Mouse (Mus musculus) testis, adult 2 months (tissue): Measurements from ENCODE around the gene Sept12. TPM values are rescaled to one million over a fixed set of nuclear protein-coding genes. Genes with fewer than 3 reads are reported as not detected.

Experiments used
- H3K27ac ChIP-seq: fragments of 200-500 bp; 2 replicates; pipeline ENCODE4 v1.5.1; 2012; ENCODE audit warnings: low read depth, low read length; ENCODE audit not compliant: control insufficient read depth, insufficient read depth
- H3K27me3 ChIP-seq: fragments of 200-500 bp; 2 replicates; pipeline ENCODE4 v1.6.1; 2012; ENCODE audit warnings: mild to moderate bottlenecking, low read length, moderate library complexity; ENCODE audit not compliant: control insufficient read depth, insufficient read depth
- H3K36me3 ChIP-seq: fragments of 200-500 bp; 2 replicates; pipeline ENCODE4 v1.6.1; 2012; ENCODE audit warnings: mild to moderate bottlenecking, low read length; ENCODE audit not compliant: control insufficient read depth, insufficient read depth
- H3K4me1 ChIP-seq: fragments of 200-500 bp; 2 replicates; pipeline ENCODE4 v1.6.1; 2012; ENCODE audit warnings: low read length; ENCODE audit not compliant: control insufficient read depth, insufficient read depth
- H3K4me3 ChIP-seq: fragments of 200-500 bp; 2 replicates; pipeline ENCODE4 v1.5.1; 2012; ENCODE audit warnings: low read depth, mild to moderate bottlenecking, low read length, moderate library complexity, mixed read lengths; ENCODE audit not compliant: control insufficient read depth
- CTCF ChIP-seq: fragments of 200-500 bp; IDR thresholded peaks from 2 replicates; pipeline ENCODE4 v1.5.1; 2012; ENCODE audit warnings: low read depth, mild to moderate bottlenecking, inconsistent platforms, low read length, moderate library complexity; ENCODE audit not compliant: control insufficient read depth, insufficient read depth, insufficient replicate concordance
- POLR2A ChIP-seq: fragments of 200-500 bp; IDR thresholded peaks from 2 replicates; pipeline ENCODE4 v1.6.1; 2012; ENCODE audit warnings: low read depth, mild to moderate bottlenecking, inconsistent platforms, low read length, moderate library complexity; ENCODE audit not compliant: control insufficient read depth
- polyA plus RNA-seq: library from polyadenylated mRNA; depleted of rRNA; stranded (reverse); fragments of >200 nt; gene quantifications from 2 replicates; pipeline ENCODE4 v1.2.3, GENCODE M21; 2012; rRNA removed

Sept12 gene
- polyA plus RNA-seq, result 558 and 561 TPM in 2 replicates

- peak within 1 kb of the TSS; percentile 90 for H3K27ac ChIP-seq
- no peak for TF ChIP-seq CTCF
- TF ChIP-seq POLR2A, result peak; percentile 79; the same call in 1 of the 2 replicates
These were observed at the start of gene Sept12 for GRCm38 (mm10) chr16:4997553-4997952. Sept12 (minus strand) TSS chr16:4997852.

GRCm38 (mm10) chr16:5045322-5045721, 47.7 kb upstream of the Sept12 start:
- no peaks in the 10 kb centered on the region for H3K27me3 ChIP-seq
- H3K36me3 ChIP-seq, result peaks cover 3% of the 10 kb centered on the region; the same call in 1 of the 2 replicates
- TF ChIP-seq POLR2A, result no peak
- TF ChIP-seq CTCF, result no peak
- no peak overlapping the region for H3K4me3 ChIP-seq
- peaks cover 2% of the 10 kb centered on the region; the same call in 1 of the 2 replicates for H3K4me1 ChIP-seq
- H3K27ac ChIP-seq, result no peak overlapping the region

More at GRCm38 (mm10) chr16:4997553-4997952, at the start of gene Sept12:
- H3K27me3 ChIP-seq, result no peaks in the 10 kb centered on the region
- peaks cover 8% of the 10 kb centered on the region for H3K4me1 ChIP-seq
- peak within 1 kb of the TSS; percentile 86 for H3K4me3 ChIP-seq
- peaks cover 1% of the 10 kb centered on the region for H3K36me3 ChIP-seq

- H3K4me3 ChIP-seq, result no peak overlapping the region
- no peaks in the 10 kb centered on the region for H3K27me3 ChIP-seq
- TF ChIP-seq POLR2A (no peak), CTCF (no peak)
These were observed 39.1 kb upstream of the Sept12 start for GRCm38 (mm10) chr16:5036649-5037234.

GRCm38 (mm10) chr16:5035591-5035990, 37.9 kb upstream of the Sept12 start:
- Histone ChIP-seq H3K4me1 (no peaks in the 10 kb centered on the region), H3K27ac (no peak overlapping the region), H3K36me3 (peaks cover 7% of the 10 kb centered on the region), H3K27me3 (no peaks in the 10 kb centered on the region), H3K4me3 (no peak overlapping the region)
- TF ChIP-seq CTCF (no peak), POLR2A (no peak)

More at GRCm38 (mm10) chr16:5036649-5037234, 39.1 kb upstream of the Sept12 start:
- Histone ChIP-seq H3K4me1 (no peaks in the 10 kb centered on the region), H3K36me3 (peaks cover 8% of the 10 kb centered on the region), H3K27ac (no peak overlapping the region)

GRCm38 (mm10) chr16:5029847-5030246, 32.2 kb upstream of the Sept12 start:
- Histone ChIP-seq H3K27me3 (no peaks in the 10 kb centered on the region), H3K27ac (no peak overlapping the region), H3K4me3 (no peak overlapping the region), H3K36me3 (peaks cover 11% of the 10 kb centered on the region), H3K4me1 (no peaks in the 10 kb centered on the region)
- no peak for TF ChIP-seq CTCF
- no peak for TF ChIP-seq POLR2A

GRCm38 (mm10) chr16:5024021-5024420, 26.4 kb upstream of the Sept12 start:
- Histone ChIP-seq H3K4me1 (no peaks in the 10 kb centered on the region), H3K36me3 (peaks cover 12% of the 10 kb centered on the region), H3K27ac (no peak overlapping the region), H3K27me3 (no peaks in the 10 kb centered on the region), H3K4me3 (no peak overlapping the region)
- TF ChIP-seq POLR2A (no peak), CTCF (no peak)

- peaks cover 3% of the 10 kb centered on the region for H3K36me3 ChIP-seq
These were observed 16.9 kb upstream of the Sept12 start for GRCm38 (mm10) chr16:5014578-5014977.

More at GRCm38 (mm10) chr16:5014578-5014977, 16.9 kb upstream of the Sept12 start:
- TF ChIP-seq CTCF (no peak), POLR2A (no peak)
- no peak overlapping the region for H3K27ac ChIP-seq
- peaks cover 5% of the 10 kb centered on the region for H3K4me1 ChIP-seq
- no peaks in the 10 kb centered on the region for H3K27me3 ChIP-seq
- H3K4me3 ChIP-seq, result no peak overlapping the region
